Mouse (Mus musculus) liver, embryonic 16.5 days (tissue): Measurements from ENCODE around the gene Zfp467. TPM values are rescaled to one million over a fixed set of nuclear protein-coding genes. Genes with fewer than 3 reads are reported as not detected.

Source experiments
- ATAC-seq: fragments of 200-750 bp; cut with Nextera tagmentation; 2 replicates; pipeline ENCODE4 v1.8.0; 2017; ENCODE audit warnings: low read depth, mild to moderate bottlenecking, moderate number of reproducible peaks, moderate library complexity
- H3K27ac ChIP-seq: fragments of 300-500 bp; sonication (generic); 2 replicates; pipeline ENCODE4 v1.5.1; 2014; ENCODE audit warnings: mild to moderate bottlenecking, low read length
- H3K27me3 ChIP-seq: fragments of 300-500 bp; sonication (generic); 2 replicates; pipeline ENCODE4 v1.6.1; 2014; ENCODE audit warnings: low read depth, low read length, mixed read lengths; ENCODE audit not compliant: control insufficient read depth, insufficient read depth
- H3K36me3 ChIP-seq: fragments of 300-500 bp; sonication (generic); 2 replicates; pipeline ENCODE4 v1.6.1; 2014; ENCODE audit warnings: mild to moderate bottlenecking; ENCODE audit not compliant: control insufficient read depth, insufficient read depth
- H3K4me1 ChIP-seq: fragments of 300-500 bp; sonication (generic); 2 replicates; pipeline ENCODE4 v1.6.1; 2014; ENCODE audit warnings: low read depth, low read length, mixed read lengths; ENCODE audit not compliant: control insufficient read depth
- H3K4me2 ChIP-seq: fragments of 300-500 bp; sonication (generic); 2 replicates; pipeline ENCODE4 v1.6.1; 2014; ENCODE audit warnings: low read depth, low read length, mixed read lengths
- H3K4me3 ChIP-seq: fragments of 300-500 bp; sonication (generic); 2 replicates; pipeline ENCODE4 v1.5.1; 2014; ENCODE audit warnings: low read depth, mild to moderate bottlenecking, low read length
- H3K9ac ChIP-seq: fragments of 300-500 bp; sonication (generic); 2 replicates; pipeline ENCODE4 v1.6.1; 2014; ENCODE audit warnings: low read depth, low read length
- H3K9me3 ChIP-seq: fragments of 300-500 bp; sonication (generic); replicated peaks from 2 replicates; pipeline ENCODE4 v1.6.1; 2016; ENCODE audit warnings: low read length; ENCODE audit not compliant: control insufficient read depth
- WGBS: fragments of 180-500 bp; shearing (Covaris S2); extraction: QIAGEN DNeasy Blood & Tissue Kit; methylation state at CpG from one replicate; pipeline ENCODE4 v1.1.7; 2014; ENCODE audit not compliant: insufficient replicate concordance; 5-methylcytosine and 5-hydroxymethylcytosine counted together
- polyA plus RNA-seq: library from polyadenylated mRNA; unstranded; fragments of >200 nt; fragmentation: Nextera tagmentation; extraction: Ambion mirVana; gene quantifications from 2 replicates; pipeline ENCODE4 v1.2.1, GENCODE M21; 2015

The Zfp467 gene
- polyA plus RNA-seq, 1 experiment from 2014 or later: 2.8 TPM

GRCm38 (mm10) chr6:48416486-48416885, 29.1 kb downstream of the Zfp467 start:
- no peak overlapping the region for H3K9ac ChIP-seq
- no peaks in the 10 kb centered on the region for H3K9me3 ChIP-seq
- no peaks in the 10 kb centered on the region for H3K36me3 ChIP-seq
- H3K27ac ChIP-seq: no peak overlapping the region
- no peak overlapping the region for H3K4me2 ChIP-seq
- WGBS: 76% methylated on average over 2 of the region's 2 CpGs
- H3K27me3 ChIP-seq: no peaks in the 10 kb centered on the region
- no peak for ATAC-seq
- H3K4me3 ChIP-seq: no peak overlapping the region
- no peaks in the 10 kb centered on the region for H3K4me1 ChIP-seq

- no peak for ATAC-seq
- H3K9me3 ChIP-seq: no peaks in the 10 kb centered on the region
- 70% methylated on average over 7 of the region's 7 CpGs for WGBS
Observed at GRCm38 (mm10) chr6:48415636-48416035, 30.0 kb downstream of the Zfp467 start.

GRCm38 (mm10) chr6:48414886-48415285, 30.7 kb downstream of the Zfp467 start:
- Histone ChIP-seq H3K4me2 (no peak overlapping the region), H3K36me3 (no peaks in the 10 kb centered on the region), H3K9ac (no peak overlapping the region), H3K27ac (no peak overlapping the region), H3K4me1 (no peaks in the 10 kb centered on the region), H3K9me3 (no peaks in the 10 kb centered on the region), H3K4me3 (no peak overlapping the region), H3K27me3 (no peaks in the 10 kb centered on the region)
- ATAC-seq: no peak
- 59% methylated on average over 1 of the region's 1 CpGs for WGBS

More at GRCm38 (mm10) chr6:48415636-48416035, 30.0 kb downstream of the Zfp467 start:
- Histone ChIP-seq H3K4me1 (no peaks in the 10 kb centered on the region), H3K4me2 (no peak overlapping the region), H3K36me3 (no peaks in the 10 kb centered on the region), H3K4me3 (no peak overlapping the region), H3K27ac (no peak overlapping the region), H3K27me3 (no peaks in the 10 kb centered on the region), H3K9ac (no peak overlapping the region)

GRCm38 (mm10) chr6:48413081-48413480, 32.5 kb downstream of the Zfp467 start:
- no peak for ATAC-seq
- WGBS: 78% methylated on average over 10 of the region's 10 CpGs

GRCm38 (mm10) chr6:48412662-48413061, 33.0 kb downstream of the Zfp467 start:
- no peaks in the 10 kb centered on the region for H3K36me3 ChIP-seq
- no peaks in the 10 kb centered on the region for H3K27me3 ChIP-seq
- H3K4me1 ChIP-seq: no peaks in the 10 kb centered on the region
- ATAC-seq: no peak
- no peak overlapping the region for H3K9ac ChIP-seq
- H3K4me3 ChIP-seq: no peak overlapping the region
- no peaks in the 10 kb centered on the region for H3K9me3 ChIP-seq
- no peak overlapping the region for H3K27ac ChIP-seq
- H3K4me2 ChIP-seq: no peak overlapping the region
- 61% methylated on average over 3 of the region's 3 CpGs for WGBS

More at GRCm38 (mm10) chr6:48413081-48413480, 32.5 kb downstream of the Zfp467 start:
- no peaks in the 10 kb centered on the region for H3K4me1 ChIP-seq
- H3K27me3 ChIP-seq: no peaks in the 10 kb centered on the region
- H3K9me3 ChIP-seq: no peaks in the 10 kb centered on the region
- H3K4me3 ChIP-seq: no peak overlapping the region
- H3K27ac ChIP-seq: no peak overlapping the region
- no peak overlapping the region for H3K9ac ChIP-seq
- H3K36me3 ChIP-seq: no peaks in the 10 kb centered on the region
- H3K4me2 ChIP-seq: no peak overlapping the region

GRCm38 (mm10) chr6:48412147-48412546, 33.5 kb downstream of the Zfp467 start:
- no peaks in the 10 kb centered on the region for H3K27me3 ChIP-seq
- H3K27ac ChIP-seq: no peak overlapping the region
- no peaks in the 10 kb centered on the region for H3K9me3 ChIP-seq
- H3K36me3 ChIP-seq: no peaks in the 10 kb centered on the region
- no peak overlapping the region for H3K9ac ChIP-seq
- no peaks in the 10 kb centered on the region for H3K4me1 ChIP-seq
- 67% methylated on average over 4 of the region's 4 CpGs for WGBS
- ATAC-seq: no peak
- no peak overlapping the region for H3K4me2 ChIP-seq
- H3K4me3 ChIP-seq: no peak overlapping the region

- no peak overlapping the region for H3K27ac ChIP-seq
- ATAC-seq: no peak
- no peaks in the 10 kb centered on the region for H3K27me3 ChIP-seq
- H3K4me1 ChIP-seq: no peaks in the 10 kb centered on the region
- no peaks in the 10 kb centered on the region for H3K9me3 ChIP-seq
- H3K9ac ChIP-seq: no peak overlapping the region
- no peak overlapping the region for H3K4me2 ChIP-seq
- 74% methylated on average over 6 of the region's 6 CpGs for WGBS
- no peaks in the 10 kb centered on the region for H3K36me3 ChIP-seq
- H3K4me3 ChIP-seq: no peak overlapping the region
Observed at GRCm38 (mm10) chr6:48411193-48412092, 34.2 kb downstream of the Zfp467 start.

GRCm38 (mm10) chr6:48410551-48410950, 35.1 kb downstream of the Zfp467 start:
- no peaks in the 10 kb centered on the region for H3K36me3 ChIP-seq
- no peaks in the 10 kb centered on the region for H3K9me3 ChIP-seq
- 57% methylated on average over 3 of the region's 3 CpGs for WGBS
- no peaks in the 10 kb centered on the region for H3K4me1 ChIP-seq
- no peak overlapping the region for H3K4me3 ChIP-seq
- H3K4me2 ChIP-seq: no peak overlapping the region
- no peaks in the 10 kb centered on the region for H3K27me3 ChIP-seq
- H3K9ac ChIP-seq: no peak overlapping the region
- H3K27ac ChIP-seq: no peak overlapping the region
- ATAC-seq: no peak

- H3K9ac ChIP-seq: no peak overlapping the region
- no peaks in the 10 kb centered on the region for H3K4me1 ChIP-seq
- H3K27me3 ChIP-seq: no peaks in the 10 kb centered on the region
- H3K4me2 ChIP-seq: no peak overlapping the region
- H3K27ac ChIP-seq: no peak overlapping the region
- no peak for ATAC-seq
- no peaks in the 10 kb centered on the region for H3K9me3 ChIP-seq
- no peak overlapping the region for H3K4me3 ChIP-seq
- no peaks in the 10 kb centered on the region for H3K36me3 ChIP-seq
- WGBS: 64% methylated on average over 4 of the region's 4 CpGs
Observed at GRCm38 (mm10) chr6:48409726-48410343, 35.8 kb downstream of the Zfp467 start.
